Mouse (Mus musculus): ENCODE data around the gene Gtf3c2.

GRCm38 (mm10) chr5:31181183-31181770 is 1.3 kb upstream of the Gtf3c2 start:
- TF ChIP-seq MAFK (IDR thresholded peaks at IDR 0.05; ENCODE audit: insufficient read depth, low read depth, low read length) (no peak), ZC3H11A (IDR thresholded peaks at IDR 0.05; ENCODE audit: borderline replicate concordance, low read depth, low read length) (no peak), ZNF384 (IDR thresholded peaks at IDR 0.05; ENCODE audit: low read depth, low read length) (no peak)

Measured in ES-E14 (cell line).